Mouse (Mus musculus) midbrain, postnatal 0 days (tissue): ENCODE measurements around the gene Srebf1. TPM values are rescaled to one million over a fixed set of nuclear protein-coding genes. Genes with fewer than 3 reads are reported as not detected.

Source experiments
- ATAC-seq: fragments of 200-750 bp; cut with Nextera tagmentation; 2 replicates; pipeline ENCODE4 v1.8.0; 2017; ENCODE audit warnings: moderate number of reproducible peaks, mild to moderate bottlenecking, moderate TSS enrichment, moderate library complexity; ENCODE audit not compliant: low FRiP score
- DNase-seq: peaks from one replicate; pipeline ENCODE4 v3.0.0-alpha.2; 2015; ENCODE audit warnings: low spot score
- H3K27ac ChIP-seq: fragments of 300-500 bp; sonication (generic); 2 replicates; pipeline ENCODE4 v1.5.1; 2014; ENCODE audit warnings: low read depth, mild to moderate bottlenecking, low read length, mixed read lengths
- H3K27me3 ChIP-seq: fragments of 300-500 bp; sonication (generic); 2 replicates; pipeline ENCODE4 v1.6.1; 2014; ENCODE audit warnings: low read length, control low read depth, mixed read lengths; ENCODE audit not compliant: insufficient read depth
- H3K36me3 ChIP-seq: fragments of 300-500 bp; sonication (generic); 2 replicates; pipeline ENCODE4 v1.6.1; 2014; ENCODE audit warnings: low read length, control low read depth, mixed read lengths; ENCODE audit not compliant: insufficient read depth
- H3K4me1 ChIP-seq: fragments of 300-500 bp; sonication (generic); 2 replicates; pipeline ENCODE4 v1.6.1; 2014; ENCODE audit warnings: mild to moderate bottlenecking, control low read depth, antibody characterized with exemption, low read length, mixed read lengths; ENCODE audit not compliant: insufficient read depth
- H3K4me2 ChIP-seq: fragments of 300-500 bp; sonication (generic); 2 replicates; pipeline ENCODE4 v1.6.1; 2014; ENCODE audit warnings: low read depth, mild to moderate bottlenecking, low read length, mixed read lengths; ENCODE audit not compliant: poor library complexity, severe bottlenecking
- H3K4me3 ChIP-seq: fragments of 300-500 bp; sonication (generic); 2 replicates; pipeline ENCODE4 v1.5.1; 2014; ENCODE audit warnings: low read depth, mild to moderate bottlenecking, low read length, moderate library complexity
- H3K9ac ChIP-seq: fragments of 300-500 bp; sonication (generic); replicated peaks from 2 replicates; pipeline ENCODE4 v1.6.1; 2014; ENCODE audit warnings: mild to moderate bottlenecking, low read length, moderate library complexity, mixed read lengths; ENCODE audit not compliant: poor library complexity, severe bottlenecking
- H3K9me3 ChIP-seq: fragments of 300-500 bp; sonication (generic); 2 replicates; pipeline ENCODE4 v1.6.1; 2016; ENCODE audit warnings: low read length, control low read depth
- CTCF ChIP-seq: IDR thresholded peaks from 2 replicates; pipeline ENCODE4 v1.5.1; 2016; ENCODE audit warnings: antibody characterized with exemption, mild to moderate bottlenecking
- WGBS: fragments of 180-500 bp; shearing (Covaris S2); extraction: QIAGEN DNeasy Blood & Tissue Kit; methylation state at CpG from one replicate; pipeline ENCODE4 v1.1.7; 2014; 5-methylcytosine and 5-hydroxymethylcytosine counted together
- polyA plus RNA-seq: library from polyadenylated mRNA; unstranded; fragments of >200 nt; fragmentation: Nextera tagmentation; extraction: Ambion mirVana; gene quantifications from 2 replicates; pipeline ENCODE4 v1.2.1, GENCODE M21; 2015
- total RNA-seq: library from RNA; depleted of rRNA; stranded (reverse); fragments of >200 nt; gene quantifications from 2 replicates; pipeline ENCODE4 v1.2.3, GENCODE M21; 2014

Srebf1 gene
- total and polyA plus RNA-seq, 2 experiments from 2014 or later, result 34.5 to 96.5 TPM

GRCm38 (mm10) chr11:60202710-60203638, 19.4 kb downstream of the Srebf1 start:
- DNase-seq, result peak; percentile 64
- Histone ChIP-seq H3K9ac (peak overlapping the region; percentile 29; the same call in 1 of the 2 replicates), H3K4me1 (no peaks in the 10 kb centered on the region; the same call in 1 of the 2 replicates)

DNA sequence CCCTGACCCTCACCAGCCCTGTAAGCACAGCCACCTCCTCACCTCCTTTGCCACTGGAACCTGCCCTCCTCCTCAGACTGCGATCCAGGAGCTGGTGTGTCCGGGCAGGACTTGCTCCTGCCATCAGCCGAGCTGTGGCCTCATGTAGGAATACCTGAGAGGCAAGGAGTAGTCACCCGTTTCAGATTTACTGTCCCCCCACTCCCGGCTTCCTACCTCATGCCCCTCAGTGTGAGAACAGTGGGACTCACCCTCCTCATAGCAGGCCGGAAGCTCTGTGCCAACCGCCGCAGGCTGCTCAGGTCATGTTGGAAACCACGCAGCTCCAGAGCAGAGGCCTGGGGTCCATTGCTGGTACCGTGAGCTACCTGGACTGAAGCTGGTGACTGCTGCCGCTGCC, 22.0 kb downstream of the Srebf1 start:
- no peak for DNase-seq
- H3K9ac ChIP-seq, result 0 out of 2 replicates have a peak overlapping the region, but pooled peaks have one; percentile 29
- H3K27me3 ChIP-seq, result no peaks in the 10 kb centered on the region
- H3K27ac ChIP-seq, result peak overlapping the region; percentile 79
- H3K4me2 ChIP-seq, result no peak overlapping the region
- no peaks in the 10 kb centered on the region for H3K4me1 ChIP-seq
- 91% methylated on average over 11 of the region's 11 CpGs for WGBS
- no peak for ATAC-seq
- TF ChIP-seq CTCF, result no peak
- no peaks in the 10 kb centered on the region for H3K9me3 ChIP-seq
- no peak overlapping the region for H3K4me3 ChIP-seq
- peaks cover 62% of the 10 kb centered on the region for H3K36me3 ChIP-seq

More at GRCm38 (mm10) chr11:60202710-60203638, 19.4 kb downstream of the Srebf1 start:
- 81% methylated on average over 23 of the region's 26 CpGs for WGBS
- Histone ChIP-seq H3K9me3 (no peaks in the 10 kb centered on the region), H3K27ac (0 out of 2 replicates have a peak overlapping the region, but pooled peaks have one; percentile 7), H3K36me3 (peaks cover 52% of the 10 kb centered on the region), H3K4me2 (no peak overlapping the region), H3K4me3 (no peak overlapping the region), H3K27me3 (no peaks in the 10 kb centered on the region)
- no peak for TF ChIP-seq CTCF
- ATAC-seq, result no peak

- Histone ChIP-seq H3K4me3 (0 out of 2 replicates have a peak overlapping the region, but pooled peaks have one; percentile 3), H3K4me1 (no peaks in the 10 kb centered on the region), H3K36me3 (peaks cover 61% of the 10 kb centered on the region), H3K27ac (peak overlapping the region; percentile 79), H3K9ac (0 out of 2 replicates have a peak overlapping the region, but pooled peaks have one; percentile 13), H3K4me2 (peak overlapping the region; percentile 28; the same call in 1 of the 2 replicates), H3K9me3 (no peaks in the 10 kb centered on the region), H3K27me3 (no peaks in the 10 kb centered on the region)
- DNase-seq, result peak; percentile 97
- TF ChIP-seq CTCF, result peak; percentile 99
- 7% methylated on average over 18 of the region's 18 CpGs for WGBS
- ATAC-seq, result peak; percentile 77
These were observed 22.6 kb downstream of the Srebf1 start for GRCm38 (mm10) chr11:60199702-60200184.

DNA sequence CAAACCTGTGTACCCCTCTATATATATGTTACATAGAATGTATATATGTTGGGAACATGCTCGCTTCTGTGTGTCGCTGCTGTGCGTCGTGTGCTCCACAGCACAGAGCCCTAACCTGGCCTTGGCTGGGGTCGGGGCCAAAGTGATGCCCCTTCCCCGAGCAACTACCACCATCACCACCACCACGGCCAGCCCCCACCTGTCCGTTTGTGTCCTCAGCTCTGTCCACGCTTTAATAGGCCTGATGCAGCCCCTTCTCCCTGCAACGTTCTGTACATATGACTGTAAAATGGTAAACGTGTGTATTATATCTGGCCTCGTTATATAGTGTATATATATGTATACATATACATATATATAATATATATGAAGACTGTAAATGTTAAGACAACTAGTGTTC, 23.7 kb downstream of the Srebf1 start:
- no peak overlapping the region for H3K9ac ChIP-seq
- TF ChIP-seq CTCF, result no peak
- DNase-seq, result no peak
- H3K36me3 ChIP-seq, result peaks cover 62% of the 10 kb centered on the region
- H3K27ac ChIP-seq, result no peak overlapping the region
- H3K4me1 ChIP-seq, result no peaks in the 10 kb centered on the region
- H3K4me2 ChIP-seq, result no peak overlapping the region
- no peak for ATAC-seq
- H3K27me3 ChIP-seq, result no peaks in the 10 kb centered on the region
- H3K4me3 ChIP-seq, result no peak overlapping the region
- WGBS, result 92% methylated on average over 12 of the region's 12 CpGs
- H3K9me3 ChIP-seq, result no peaks in the 10 kb centered on the region

DNA sequence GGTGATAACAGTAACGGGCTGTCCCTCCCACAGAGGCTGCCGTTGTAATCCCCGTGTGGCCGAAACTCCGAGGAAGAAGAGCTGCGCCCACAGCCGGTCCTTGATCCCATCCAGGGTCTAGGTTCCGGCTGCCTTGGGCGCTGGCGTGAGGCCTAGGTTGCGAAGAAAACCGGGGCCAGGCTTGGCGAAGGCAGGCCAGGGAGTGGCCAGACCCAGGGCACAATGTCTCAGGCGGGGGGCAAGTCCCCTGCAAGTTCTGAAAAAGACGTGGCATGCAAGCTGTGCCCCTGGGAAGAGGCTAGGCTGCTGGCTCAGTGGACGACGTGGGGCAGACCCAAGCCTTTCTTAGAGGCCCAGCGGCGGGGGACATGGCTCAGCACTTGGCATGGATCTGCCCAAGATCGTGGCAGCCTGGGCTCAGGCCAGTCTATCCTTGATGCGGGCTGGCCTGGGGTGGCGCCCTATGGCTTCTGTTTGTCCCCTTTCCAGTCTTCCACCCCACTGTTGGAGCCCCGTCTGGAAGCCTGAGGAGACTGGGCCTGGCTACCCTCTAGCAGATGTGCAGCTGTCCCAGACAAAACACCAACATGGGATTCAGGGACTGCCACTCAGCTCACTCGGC, 24.3 kb downstream of the Srebf1 start:
- Histone ChIP-seq H3K9ac (no peak overlapping the region), H3K4me1 (no peaks in the 10 kb centered on the region), H3K36me3 (peaks cover 65% of the 10 kb centered on the region), H3K9me3 (no peaks in the 10 kb centered on the region), H3K4me3 (no peak overlapping the region), H3K27me3 (no peaks in the 10 kb centered on the region), H3K27ac (no peak overlapping the region), H3K4me2 (no peak overlapping the region)
- DNase-seq (no peak), ATAC-seq (no peak; the same call in 1 of the 2 replicates)
- no peak for TF ChIP-seq CTCF
- 66% methylated on average over 24 of the region's 24 CpGs for WGBS
